Mouse (Mus musculus) neural tube, embryonic 11.5 days (tissue): Measurements from ENCODE around the gene Ypel2. TPM values are rescaled to one million over a fixed set of nuclear protein-coding genes. Genes with fewer than 3 reads are reported as not detected.

Experiments used
- ATAC-seq: fragments of 200-750 bp; cut with Nextera tagmentation; 2 replicates; pipeline ENCODE4 v1.8.0; 2017; ENCODE audit warnings: moderate number of reproducible peaks, mild to moderate bottlenecking, moderate TSS enrichment, moderate library complexity; ENCODE audit not compliant: insufficient read depth, low FRiP score, low TSS enrichment
- DNase-seq: peaks from one replicate; pipeline ENCODE4 v3.0.0-alpha.2; 2015; ENCODE audit warnings: low spot score
- H3K27ac ChIP-seq: fragments of 300-500 bp; sonication (generic); 2 replicates; pipeline ENCODE4 v1.5.1; 2014; ENCODE audit warnings: low read depth, mild to moderate bottlenecking, low read length
- H3K27me3 ChIP-seq: fragments of 300-500 bp; sonication (generic); 2 replicates; pipeline ENCODE4 v1.6.1; 2014; ENCODE audit warnings: mild to moderate bottlenecking, low read length, mixed read lengths; ENCODE audit not compliant: control insufficient read depth, insufficient read depth
- H3K36me3 ChIP-seq: fragments of 300-500 bp; sonication (generic); 2 replicates; pipeline ENCODE4 v1.6.1; 2014; ENCODE audit warnings: mild to moderate bottlenecking, low read length, moderate library complexity, mixed read lengths; ENCODE audit not compliant: control insufficient read depth, insufficient read depth
- H3K4me1 ChIP-seq: fragments of 300-500 bp; sonication (generic); 2 replicates; pipeline ENCODE4 v1.6.1; 2014; ENCODE audit warnings: low read length, mixed read lengths; ENCODE audit not compliant: control insufficient read depth, insufficient read depth
- H3K4me2 ChIP-seq: fragments of 300-500 bp; sonication (generic); 2 replicates; pipeline ENCODE4 v1.6.1; 2014; ENCODE audit warnings: low read depth, mild to moderate bottlenecking, moderate library complexity
- H3K4me3 ChIP-seq: fragments of 300-500 bp; sonication (generic); 2 replicates; pipeline ENCODE4 v1.5.1; 2014; ENCODE audit warnings: low read depth, low read length
- H3K9ac ChIP-seq: fragments of 300-500 bp; sonication (generic); 2 replicates; pipeline ENCODE4 v1.6.1; 2014; ENCODE audit warnings: mild to moderate bottlenecking, low read length
- H3K9me3 ChIP-seq: fragments of 300-500 bp; sonication (generic); 2 replicates; pipeline ENCODE4 v1.6.1; 2016; ENCODE audit warnings: low read length; ENCODE audit not compliant: control insufficient read depth
- WGBS: fragments of 180-500 bp; shearing (Covaris S2); extraction: QIAGEN DNeasy Blood & Tissue Kit; methylation state at CpG from one replicate; pipeline ENCODE4 v1.1.7; 2014; 5-methylcytosine and 5-hydroxymethylcytosine counted together
- polyA plus RNA-seq: library from polyadenylated mRNA; unstranded; fragments of >200 nt; fragmentation: Nextera tagmentation; extraction: Ambion mirVana; gene quantifications from 2 replicates; pipeline ENCODE4 v1.2.1, GENCODE M21; 2014

Gene Ypel2
- polyA plus RNA-seq, 1 experiment from 2014 or later, result 7.0 TPM

- no peak overlapping the region for H3K9ac ChIP-seq
- ATAC-seq (no peak), DNase-seq (no peak)
- H3K9me3 ChIP-seq, result no peaks in the 10 kb centered on the region
- peaks cover 8% of the 10 kb centered on the region for H3K4me1 ChIP-seq
- H3K36me3 ChIP-seq, result no peaks in the 10 kb centered on the region
- 83% methylated on average over 8 of the region's 8 CpGs for WGBS
- H3K4me3 ChIP-seq, result no peak overlapping the region
- no peak overlapping the region for H3K4me2 ChIP-seq
- H3K27me3 ChIP-seq, result no peaks in the 10 kb centered on the region
- H3K27ac ChIP-seq, result no peak overlapping the region
Measured at GRCm38 (mm10) chr11:86951672-86952071, 41.8 kb downstream of the Ypel2 start.

- H3K36me3 ChIP-seq, result no peaks in the 10 kb centered on the region
- H3K4me1 ChIP-seq, result peaks cover 13% of the 10 kb centered on the region
- no peak overlapping the region for H3K9ac ChIP-seq
- H3K27me3 ChIP-seq, result no peaks in the 10 kb centered on the region
- H3K27ac ChIP-seq, result no peak overlapping the region
- ATAC-seq, result no peak
- 74% methylated on average over 3 of the region's 3 CpGs for WGBS
- H3K9me3 ChIP-seq, result no peaks in the 10 kb centered on the region
- H3K4me2 ChIP-seq, result no peak overlapping the region
- no peak overlapping the region for H3K4me3 ChIP-seq
- DNase-seq, result no peak
Measured at GRCm38 (mm10) chr11:86950491-86950890, 43.0 kb downstream of the Ypel2 start.

GRCm38 (mm10) chr11:86949951-86950441 is 43.5 kb downstream of the Ypel2 start:
- Histone ChIP-seq H3K4me2 (no peak overlapping the region), H3K4me3 (no peak overlapping the region), H3K4me1 (peaks cover 13% of the 10 kb centered on the region), H3K27me3 (no peaks in the 10 kb centered on the region), H3K9ac (no peak overlapping the region), H3K9me3 (no peaks in the 10 kb centered on the region), H3K27ac (no peak overlapping the region), H3K36me3 (no peaks in the 10 kb centered on the region)
- no peak for DNase-seq
- no peak for ATAC-seq
- 70% methylated on average over 9 of the region's 9 CpGs for WGBS

- Histone ChIP-seq H3K9ac (no peak overlapping the region), H3K4me1 (peaks cover 13% of the 10 kb centered on the region), H3K4me3 (no peak overlapping the region), H3K4me2 (no peak overlapping the region), H3K36me3 (no peaks in the 10 kb centered on the region; the same call in 1 of the 2 replicates), H3K27ac (peak overlapping the region; percentile 60), H3K9me3 (no peaks in the 10 kb centered on the region), H3K27me3 (no peaks in the 10 kb centered on the region)
- WGBS, result 49% methylated on average over 6 of the region's 6 CpGs
- ATAC-seq (no peak), DNase-seq (peak; percentile 26)
Measured at GRCm38 (mm10) chr11:86946644-86947195, 46.8 kb downstream of the Ypel2 start.

GRCm38 (mm10) chr11:86945933-86946332 is 47.6 kb downstream of the Ypel2 start:
- ATAC-seq (no peak), DNase-seq (no peak)
- peaks cover 13% of the 10 kb centered on the region for H3K4me1 ChIP-seq
- no peaks in the 10 kb centered on the region for H3K9me3 ChIP-seq
- no peak overlapping the region for H3K27ac ChIP-seq
- H3K9ac ChIP-seq, result peak overlapping the region; percentile 27; the same call in 1 of the 2 replicates
- H3K27me3 ChIP-seq, result no peaks in the 10 kb centered on the region
- whole genome bisulfite sequencing, result 83% methylated on average over 6 of the region's 6 CpGs
- H3K4me3 ChIP-seq, result no peak overlapping the region
- no peaks in the 10 kb centered on the region; the same call in 1 of the 2 replicates for H3K36me3 ChIP-seq
- H3K4me2 ChIP-seq, result no peak overlapping the region

GRCm38 (mm10) chr11:86945058-86945457 is 48.4 kb downstream of the Ypel2 start:
- WGBS, result 79% methylated on average over 8 of the region's 8 CpGs
- no peak overlapping the region for H3K27ac ChIP-seq
- no peak for ATAC-seq

GRCm38 (mm10) chr11:86944539-86944938 is 49.0 kb downstream of the Ypel2 start:
- 74% methylated on average over 8 of the region's 8 CpGs for WGBS
- Histone ChIP-seq H3K36me3 (no peaks in the 10 kb centered on the region; the same call in 1 of the 2 replicates), H3K4me2 (no peak overlapping the region), H3K27me3 (no peaks in the 10 kb centered on the region), H3K27ac (no peak overlapping the region), H3K9me3 (no peaks in the 10 kb centered on the region), H3K4me3 (no peak overlapping the region), H3K4me1 (peaks cover 10% of the 10 kb centered on the region), H3K9ac (no peak overlapping the region)
- no peak for DNase-seq
- no peak for ATAC-seq

More at GRCm38 (mm10) chr11:86945058-86945457, 48.4 kb downstream of the Ypel2 start:
- H3K27me3 ChIP-seq, result no peaks in the 10 kb centered on the region
- no peaks in the 10 kb centered on the region for H3K9me3 ChIP-seq
- H3K36me3 ChIP-seq, result no peaks in the 10 kb centered on the region; the same call in 1 of the 2 replicates
- peaks cover 11% of the 10 kb centered on the region for H3K4me1 ChIP-seq
- H3K9ac ChIP-seq, result no peak overlapping the region
- no peak overlapping the region for H3K4me2 ChIP-seq
- H3K4me3 ChIP-seq, result no peak overlapping the region
- no peak for DNase-seq

GRCm38 (mm10) chr11:86941904-86942303 is 51.6 kb downstream of the Ypel2 start:
- Histone ChIP-seq H3K36me3 (no peaks in the 10 kb centered on the region; the same call in 1 of the 2 replicates), H3K4me3 (no peak overlapping the region), H3K27ac (no peak overlapping the region), H3K9me3 (no peaks in the 10 kb centered on the region), H3K4me1 (peaks cover 7% of the 10 kb centered on the region), H3K4me2 (no peak overlapping the region), H3K9ac (no peak overlapping the region), H3K27me3 (no peaks in the 10 kb centered on the region)
- ATAC-seq (no peak), DNase-seq (no peak)
- WGBS, result 90% methylated on average over 8 of the region's 8 CpGs

- no peak overlapping the region for H3K9ac ChIP-seq
- no peaks in the 10 kb centered on the region for H3K27me3 ChIP-seq
- no peak overlapping the region for H3K27ac ChIP-seq
- H3K36me3 ChIP-seq, result no peaks in the 10 kb centered on the region; the same call in 1 of the 2 replicates
- no peaks in the 10 kb centered on the region for H3K9me3 ChIP-seq
- ATAC-seq, result no peak
- WGBS, result 85% methylated on average over 6 of the region's 6 CpGs
- DNase-seq, result no peak
- no peak overlapping the region for H3K4me3 ChIP-seq
- no peaks in the 10 kb centered on the region for H3K4me1 ChIP-seq
- no peak overlapping the region for H3K4me2 ChIP-seq
Measured at GRCm38 (mm10) chr11:86939503-86939902, 54.0 kb downstream of the Ypel2 start.
